Mouse (Mus musculus): ENCODE measurements around the gene Lyg2.

DNA sequence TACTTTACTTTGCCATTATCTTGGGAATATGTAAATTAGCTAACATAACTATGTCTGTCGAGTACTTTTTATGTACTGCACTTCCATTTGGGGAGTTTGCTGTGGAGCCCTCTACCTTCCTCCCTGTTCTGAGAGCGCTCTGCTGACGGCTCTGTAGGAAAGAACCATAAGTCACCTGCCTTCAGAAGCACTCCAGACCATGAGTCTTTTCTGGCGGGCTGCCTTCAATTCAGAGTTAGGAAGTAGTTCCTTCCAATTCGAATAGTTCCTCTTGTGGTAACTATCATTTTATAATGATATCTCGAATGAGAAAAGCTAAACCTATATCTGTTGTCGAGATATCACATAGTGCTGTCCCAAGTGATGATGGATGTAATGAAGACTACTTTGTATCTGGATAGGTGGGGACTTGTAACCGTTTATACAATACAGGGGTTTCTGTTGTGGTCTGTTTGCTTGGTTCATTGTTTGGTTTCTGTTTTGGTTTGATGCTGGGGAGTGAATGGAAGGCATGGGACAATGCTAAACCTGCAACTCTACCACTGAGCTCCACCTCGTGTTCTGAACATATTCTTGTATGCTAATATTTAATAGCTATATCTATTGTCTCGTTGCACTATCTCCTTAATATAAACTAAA lies 48.5 kb downstream of the Lyg2 start:
- TF ChIP-seq POLR2A (IDR thresholded peaks at IDR 0.05; ENCODE audit: control insufficient read depth, low read depth, low read length) (no peak), CTCF (IDR thresholded peaks at IDR 0.05; ENCODE audit: control insufficient read depth, insufficient read depth, insufficient replicate concordance, low read depth, low read length) (no peak)

Data from testis, adult 2 months (tissue).